Mouse (Mus musculus): ENCODE results near the gene Tmem163. TPM values are rescaled to one million over a fixed set of nuclear protein-coding genes. Genes with fewer than 3 reads are reported as not detected.

The Tmem163 gene
- polyA plus RNA-seq, 1 experiment: 5.7 TPM

DNA sequence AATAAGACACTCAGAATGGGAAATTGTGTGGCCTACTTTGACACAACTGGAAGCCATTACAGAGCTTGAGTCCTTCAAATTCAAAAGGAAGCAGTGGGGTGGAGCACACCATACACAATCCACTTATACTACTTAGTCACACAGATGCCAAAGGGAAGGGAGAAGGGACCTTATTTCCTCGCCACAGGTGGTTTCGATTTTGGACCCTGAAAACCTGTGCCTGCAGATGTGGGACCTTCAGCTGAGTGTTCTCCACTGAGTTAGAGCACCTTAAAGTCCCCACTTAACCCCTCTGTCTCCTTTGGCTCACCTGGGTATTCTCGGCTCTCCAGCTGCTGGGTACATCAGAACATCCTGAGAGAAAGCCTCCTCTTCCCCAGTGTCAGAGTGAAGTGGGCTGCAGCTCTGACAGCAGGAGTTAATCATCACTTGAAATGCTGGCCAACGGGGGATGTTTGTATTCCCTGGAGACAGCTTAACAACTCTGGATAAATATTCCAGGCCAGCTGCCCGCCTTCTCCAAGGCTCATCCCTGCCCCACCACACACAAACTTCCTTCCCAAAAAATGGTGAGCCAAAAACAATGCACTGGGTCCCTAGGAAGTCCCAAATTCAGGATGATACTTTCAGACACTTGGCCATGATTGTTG lies 234.4 kb downstream of the Tmem163 start:
- no peak overlapping the region for H3K4me3 ChIP-seq (replicated peaks; ENCODE audit: control insufficient read depth, low read depth, low read length)
- H3K4me1 ChIP-seq (ENCODE audit: control insufficient read depth, insufficient read depth, low read length): no peaks in the 10 kb centered on the region
- no peak overlapping the region for H3K27ac ChIP-seq (ENCODE audit: control insufficient read depth, insufficient read depth, low read depth, low read length, poor library complexity)
- TF ChIP-seq POLR2A (IDR thresholded peaks at IDR 0.05; ENCODE audit: borderline replicate concordance, control insufficient read depth, low read depth, low read length) (no peak), CTCF (IDR thresholded peaks at IDR 0.05; ENCODE audit: control insufficient read depth, insufficient read depth, low read length) (no peak)
- WGBS: 83% methylated on average over 5 of the region's 5 CpGs

- Histone ChIP-seq H3K4me3 (replicated peaks; ENCODE audit: control insufficient read depth, low read depth, low read length) (no peak overlapping the region), H3K4me1 (ENCODE audit: control insufficient read depth, insufficient read depth, low read length) (no peaks in the 10 kb centered on the region), H3K27ac (ENCODE audit: control insufficient read depth, insufficient read depth, low read depth, low read length, poor library complexity) (no peak overlapping the region)
- WGBS: 83% methylated on average over 14 of the region's 14 CpGs
- TF ChIP-seq CTCF (IDR thresholded peaks at IDR 0.05; ENCODE audit: control insufficient read depth, insufficient read depth, low read length) (no peak), POLR2A (IDR thresholded peaks at IDR 0.05; ENCODE audit: borderline replicate concordance, control insufficient read depth, low read depth, low read length) (no peak)
These were observed 236.2 kb downstream of the Tmem163 start for GRCm38 (mm10) chr1:127442880-127443877.

DNA sequence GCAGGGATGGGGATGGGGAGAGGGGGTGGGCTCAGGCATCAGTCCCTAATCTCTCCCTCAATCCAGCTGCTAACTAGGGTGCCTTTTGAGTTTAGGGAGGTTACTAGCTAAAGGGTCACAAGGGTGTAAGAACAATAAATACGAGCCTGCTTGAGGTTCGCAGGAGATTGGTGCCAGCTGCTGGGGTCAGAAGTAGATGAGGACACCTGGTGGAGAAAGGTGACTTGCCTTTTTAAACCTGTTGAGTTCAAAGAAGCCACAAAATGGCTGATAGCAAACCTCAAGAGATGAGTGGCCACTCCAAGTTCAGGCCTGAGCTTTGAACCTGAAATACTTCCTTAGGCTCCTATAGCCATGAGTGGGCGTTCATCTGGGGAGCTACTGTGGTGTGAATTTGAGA lies 237.6 kb downstream of the Tmem163 start:
- WGBS: 75% methylated on average over 3 of the region's 3 CpGs
- no peaks in the 10 kb centered on the region for H3K4me1 ChIP-seq (ENCODE audit: control insufficient read depth, insufficient read depth, low read length)
- TF ChIP-seq CTCF (IDR thresholded peaks at IDR 0.05; ENCODE audit: control insufficient read depth, insufficient read depth, low read length): no peak
- TF ChIP-seq POLR2A (IDR thresholded peaks at IDR 0.05; ENCODE audit: borderline replicate concordance, control insufficient read depth, low read depth, low read length): no peak
- H3K27ac ChIP-seq (ENCODE audit: control insufficient read depth, insufficient read depth, low read depth, low read length, poor library complexity): no peak overlapping the region
- no peak overlapping the region for H3K4me3 ChIP-seq (replicated peaks; ENCODE audit: control insufficient read depth, low read depth, low read length)

DNA sequence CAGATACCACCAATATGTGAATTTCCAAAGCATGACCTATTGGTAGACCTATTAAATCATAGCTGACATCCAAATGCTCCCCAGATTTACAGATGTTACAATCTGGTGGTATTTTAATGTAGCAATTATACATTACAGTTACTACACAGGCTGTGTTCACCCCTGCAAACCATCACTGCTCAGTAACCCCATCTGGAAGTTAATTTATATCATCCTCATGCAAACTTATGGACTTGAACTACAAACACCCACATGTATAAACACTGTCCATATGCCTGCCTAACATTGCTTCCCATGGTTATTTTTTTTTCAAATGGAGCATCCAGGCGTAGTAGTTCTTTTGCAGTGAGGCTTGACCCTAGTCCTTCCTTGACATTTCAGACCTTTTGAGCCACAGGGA lies 238.3 kb downstream of the Tmem163 start:
- H3K27ac ChIP-seq (ENCODE audit: control insufficient read depth, insufficient read depth, low read depth, low read length, poor library complexity): no peak overlapping the region
- no peaks in the 10 kb centered on the region for H3K4me1 ChIP-seq (ENCODE audit: control insufficient read depth, insufficient read depth, low read length)
- TF ChIP-seq CTCF (IDR thresholded peaks at IDR 0.05; ENCODE audit: control insufficient read depth, insufficient read depth, low read length) (no peak), POLR2A (IDR thresholded peaks at IDR 0.05; ENCODE audit: borderline replicate concordance, control insufficient read depth, low read depth, low read length) (no peak)
- WGBS: 82% methylated on average over 1 of the region's 1 CpGs
- no peak overlapping the region for H3K4me3 ChIP-seq (replicated peaks; ENCODE audit: control insufficient read depth, low read depth, low read length)

DNA sequence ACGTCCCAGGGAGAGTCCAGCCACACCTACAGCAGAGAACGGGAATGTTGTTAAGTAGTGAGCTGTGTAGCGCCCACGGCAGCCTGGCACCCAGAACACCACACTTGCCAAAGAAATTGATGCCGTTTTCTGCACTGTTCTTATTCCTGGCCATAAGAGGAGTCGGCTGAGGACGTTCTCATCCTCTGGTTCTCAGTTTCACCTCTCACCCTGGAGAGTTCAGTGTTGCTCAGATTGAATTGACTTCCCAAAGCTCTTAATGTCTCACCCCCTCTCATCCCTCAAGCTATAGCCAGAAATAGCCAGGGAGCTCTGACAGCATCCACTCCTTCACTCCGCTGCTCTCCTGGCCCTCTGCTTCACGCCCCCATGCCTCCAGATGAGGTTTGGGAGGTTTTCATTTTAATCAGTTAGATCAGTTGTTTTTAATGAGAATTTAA lies 239.9 kb downstream of the Tmem163 start:
- TF ChIP-seq POLR2A (IDR thresholded peaks at IDR 0.05; ENCODE audit: borderline replicate concordance, control insufficient read depth, low read depth, low read length): no peak
- TF ChIP-seq CTCF (IDR thresholded peaks at IDR 0.05; ENCODE audit: control insufficient read depth, insufficient read depth, low read length): no peak
- no peak overlapping the region for H3K27ac ChIP-seq (ENCODE audit: control insufficient read depth, insufficient read depth, low read depth, low read length, poor library complexity)
- 85% methylated on average over 9 of the region's 9 CpGs for WGBS
- H3K4me3 ChIP-seq (replicated peaks; ENCODE audit: control insufficient read depth, low read depth, low read length): no peak overlapping the region
- no peaks in the 10 kb centered on the region for H3K4me1 ChIP-seq (ENCODE audit: control insufficient read depth, insufficient read depth, low read length)

GRCm38 (mm10) chr1:127437091-127437490 lies 242.3 kb downstream of the Tmem163 start:
- no peak overlapping the region for H3K27ac ChIP-seq (ENCODE audit: control insufficient read depth, insufficient read depth, low read depth, low read length, poor library complexity)
- no peaks in the 10 kb centered on the region for H3K4me1 ChIP-seq (ENCODE audit: control insufficient read depth, insufficient read depth, low read length)
- no peak overlapping the region for H3K4me3 ChIP-seq (replicated peaks; ENCODE audit: control insufficient read depth, low read depth, low read length)
- no peak for TF ChIP-seq CTCF (IDR thresholded peaks at IDR 0.05; ENCODE audit: control insufficient read depth, insufficient read depth, low read length)
- no peak for TF ChIP-seq POLR2A (IDR thresholded peaks at IDR 0.05; ENCODE audit: borderline replicate concordance, control insufficient read depth, low read depth, low read length)
- 86% methylated on average over 6 of the region's 6 CpGs for WGBS

Other genes with a start within 250 kb of the Tmem163 start
- gene Acmsd, start 49.9 kb upstream of the Tmem163 start, polyA plus RNA-seq (2011; ENCODE audit: insufficient read depth, insufficient read length, low replicate concordance, missing spikeins): 4.1 and 11.2 TPM in 2 replicates
- gene Ccnt2, start 94.6 kb upstream of the Tmem163 start, polyA plus RNA-seq (2011; ENCODE audit: insufficient read depth, insufficient read length, low replicate concordance, missing spikeins): 17.1 and 23.9 TPM in 2 replicates
- 0.30 TPM in 1 of 2 replicates, not detected in the other for gene Map3k19, start 175.5 kb upstream of the Tmem163 start, polyA plus RNA-seq (2011; ENCODE audit: insufficient read depth, insufficient read length, low replicate concordance, missing spikeins)
- 10.1 and 13.3 TPM in 2 replicates for gene Rab3gap1, start 189.2 kb upstream of the Tmem163 start, polyA plus RNA-seq (2011; ENCODE audit: insufficient read depth, insufficient read length, low replicate concordance, missing spikeins)